Mouse (Mus musculus) heart, adult 11 months (tissue): ENCODE measurements around the gene Ncapd2.

Source experiments
- DNase-seq: peaks from one replicate; pipeline ENCODE4 v3.0.0; 2022

The Ncapd2 gene

GRCm38 (mm10) chr6:125191332-125192015, at the start of gene Ncapd2, which contains the start of gene Mrpl51:
TSS of gene Ncapd2 (minus strand) at chr6:125191701.
TSS of gene Mrpl51 (plus strand) at chr6:125191801.
- peak; percentile 100 for DNase-seq

GRCm38 (mm10) chr6:125240617-125241016, 49.1 kb upstream of the Ncapd2 start:
- no peak for DNase-seq

DNA sequence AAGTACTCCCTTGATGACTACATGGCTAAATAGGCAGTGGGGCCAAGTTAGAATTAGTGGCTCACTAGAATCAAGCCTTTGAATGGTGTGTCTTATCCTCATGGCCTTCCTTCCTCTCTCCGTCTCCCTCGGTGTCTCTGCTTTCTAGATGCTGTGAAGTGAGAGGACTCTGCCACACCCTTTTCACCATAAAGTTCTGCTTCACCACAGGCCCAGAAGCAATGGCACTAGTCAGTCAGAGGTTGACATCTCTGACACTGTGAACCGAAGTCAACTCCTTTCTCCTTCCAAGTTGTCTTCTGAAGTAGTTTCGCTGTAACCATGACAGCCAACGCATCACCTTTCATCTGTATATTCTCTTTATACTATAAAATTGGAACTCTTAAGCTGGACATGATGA, 48.0 kb upstream of the Ncapd2 start:
- DNase-seq, result no peak

GRCm38 (mm10) chr6:125238396-125238795, 46.9 kb upstream of the Ncapd2 start:
- no peak for DNase-seq

- DNase-seq, result no peak
Measured at GRCm38 (mm10) chr6:125237421-125237820, 45.9 kb upstream of the Ncapd2 start.

GRCm38 (mm10) chr6:125236782-125237181, 45.3 kb upstream of the Ncapd2 start, which contains the start of gene Cd27:
TSS of gene Cd27 (minus strand) at chr6:125237010.
- DNase-seq, result no peak

GRCm38 (mm10) chr6:125236341-125236740, 44.8 kb upstream of the Ncapd2 start:
- no peak for DNase-seq

DNA sequence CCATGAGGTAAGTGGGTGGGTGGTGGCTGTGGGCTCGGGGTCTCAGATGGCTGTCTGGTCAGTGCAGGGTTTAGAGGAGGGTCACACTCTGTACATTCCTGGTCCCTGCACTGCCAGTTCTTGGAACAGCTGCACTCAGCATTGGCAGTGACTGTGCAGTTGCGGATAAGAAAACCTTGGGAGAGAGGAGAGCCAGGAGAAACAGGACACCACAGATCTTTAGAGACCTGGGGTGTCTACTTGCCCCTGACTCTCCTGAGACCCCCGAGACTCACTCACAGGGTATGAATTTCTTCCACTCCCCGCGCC, 43.0 kb upstream of the Ncapd2 start:
- no peak for DNase-seq

- DNase-seq, result peak; percentile 94
Measured at GRCm38 (mm10) chr6:125233816-125234519, 42.5 kb upstream of the Ncapd2 start.

GRCm38 (mm10) chr6:125232516-125232915, 41.0 kb upstream of the Ncapd2 start:
- no peak for DNase-seq

GRCm38 (mm10) chr6:125232045-125232437, 40.5 kb upstream of the Ncapd2 start:
- DNase-seq, result no peak

DNA sequence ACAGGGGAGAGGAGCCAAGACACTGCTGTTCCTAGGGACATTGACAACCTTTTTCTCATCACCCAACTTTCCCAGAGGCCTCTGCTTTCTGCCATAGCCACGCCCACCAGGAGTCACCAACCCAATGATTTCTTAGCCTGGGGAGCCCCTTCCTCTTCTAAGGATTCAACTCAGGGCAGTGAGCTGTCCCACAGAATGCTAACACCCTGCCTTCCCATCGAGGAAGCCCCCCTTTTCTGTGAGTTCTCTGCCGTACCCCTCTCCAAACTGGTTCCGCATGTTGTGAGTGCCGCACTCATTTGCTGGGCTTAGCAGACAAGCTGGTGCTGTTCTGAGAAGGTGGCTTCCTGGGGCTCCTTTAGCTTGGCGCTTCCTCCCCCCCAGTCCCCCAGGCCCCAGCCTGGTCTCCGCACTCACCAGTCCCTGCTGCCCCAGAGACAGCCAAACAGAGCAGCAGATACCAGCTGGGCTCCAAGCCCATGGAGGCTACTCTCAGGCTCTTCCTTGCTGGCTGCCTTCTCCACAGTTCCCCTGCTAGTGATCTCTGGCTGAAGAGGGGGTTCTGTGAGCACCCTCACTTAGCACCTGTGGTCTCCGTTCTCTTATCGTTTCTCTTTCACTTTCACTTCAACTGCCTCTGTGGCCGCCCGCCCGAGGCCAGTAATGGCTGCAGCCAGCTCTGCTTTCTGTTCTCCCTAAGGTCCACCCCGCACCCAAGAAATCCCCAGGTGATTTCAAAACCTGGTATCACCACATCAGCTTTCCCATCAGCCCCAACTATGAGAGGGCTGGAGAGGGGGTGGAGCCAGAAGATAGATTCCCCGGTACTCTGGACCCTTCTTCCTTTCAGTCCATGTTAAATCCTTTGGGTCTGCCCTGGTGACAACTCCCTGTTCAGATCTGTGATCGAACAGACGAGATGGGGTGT, 39.9 kb upstream of the Ncapd2 start, which contains the start of gene Tapbpl:
Gene Tapbpl, minus strand, starts transcription at position 744 of the 928 bp plus-strand sequence.
- peak; percentile 98 for DNase-seq

DNA sequence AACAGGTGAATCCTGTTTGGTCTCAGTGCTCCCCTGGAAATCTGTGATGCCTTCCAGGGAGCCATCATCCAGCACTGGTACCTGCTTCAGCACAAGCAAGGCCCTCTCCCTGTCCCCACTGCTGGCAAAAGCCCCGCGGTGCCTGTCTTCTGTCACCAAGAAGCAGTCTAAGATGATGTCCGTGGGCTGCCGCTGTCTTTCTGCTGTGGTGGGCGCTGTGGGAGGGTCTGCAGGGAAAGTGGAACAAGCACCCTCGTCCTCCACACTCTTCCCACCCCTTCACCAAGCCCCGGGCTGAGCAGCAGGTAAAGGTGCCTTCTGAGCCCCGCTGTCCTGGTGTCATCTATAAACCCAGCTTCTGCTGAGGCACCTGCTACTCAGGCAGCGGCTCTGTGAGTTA, 39.1 kb upstream of the Ncapd2 start:
- DNase-seq, result no peak

GRCm38 (mm10) chr6:125225518-125226115, 34.1 kb upstream of the Ncapd2 start:
- peak; percentile 78 for DNase-seq

GRCm38 (mm10) chr6:125222577-125222976, 31.1 kb upstream of the Ncapd2 start:
- DNase-seq, result peak; percentile 73

DNA sequence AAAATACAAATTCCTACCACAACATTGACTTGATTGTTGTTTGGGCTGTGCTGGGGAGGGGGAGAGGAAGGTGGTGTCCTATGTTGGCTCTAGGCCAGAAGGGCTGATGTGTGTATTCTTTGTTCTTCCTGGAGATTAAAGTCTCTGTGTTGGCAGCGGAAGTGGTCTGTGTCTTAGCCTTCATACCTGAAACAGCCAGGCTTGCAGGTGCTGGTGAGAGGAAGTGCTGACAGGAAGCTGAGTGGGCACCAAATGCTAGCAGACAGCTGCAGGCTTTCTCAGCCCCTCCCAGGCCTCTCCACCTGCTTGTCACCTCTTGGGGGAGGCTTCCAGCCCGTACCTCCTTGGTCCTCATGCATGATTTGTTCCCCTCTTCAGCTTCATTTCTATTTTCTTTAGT, 30.6 kb upstream of the Ncapd2 start:
- DNase-seq, result peak; percentile 91

DNA sequence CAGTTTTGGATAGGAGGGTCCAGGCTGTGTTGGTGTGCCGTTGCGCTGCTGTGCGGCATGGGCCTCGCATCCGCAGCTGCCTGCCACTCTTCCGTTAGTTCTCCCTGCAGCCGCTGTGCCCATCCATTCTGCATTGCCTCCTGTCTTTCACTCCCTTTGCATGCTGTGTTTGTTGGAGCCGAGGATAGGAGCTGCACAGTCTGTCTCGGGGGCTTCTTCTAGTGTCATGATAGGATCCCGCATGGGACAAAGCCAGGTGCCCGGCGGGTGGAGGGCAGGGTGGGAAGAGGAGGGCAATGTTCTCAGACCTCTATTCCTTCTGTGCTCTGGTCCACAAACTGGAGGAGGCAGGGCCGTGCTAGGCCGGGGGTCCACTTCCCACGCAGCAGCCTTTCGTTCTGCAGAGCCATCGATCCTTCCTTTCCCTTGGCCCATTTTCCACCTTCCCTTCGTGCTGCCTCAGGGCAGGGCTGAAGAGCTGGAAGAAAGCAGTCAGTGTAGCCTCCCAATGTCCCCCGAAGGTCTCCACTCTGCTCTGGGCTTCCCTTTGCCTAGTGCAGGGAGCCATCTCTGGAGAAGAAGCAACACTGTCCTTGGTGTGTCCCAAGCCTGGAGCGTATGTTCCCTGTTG, 29.7 kb upstream of the Ncapd2 start:
- DNase-seq, result peak; percentile 83

- no peak for DNase-seq
Measured at GRCm38 (mm10) chr6:125218963-125219362, 27.5 kb upstream of the Ncapd2 start.

GRCm38 (mm10) chr6:125217899-125218298, 26.4 kb upstream of the Ncapd2 start:
- no peak for DNase-seq

DNA sequence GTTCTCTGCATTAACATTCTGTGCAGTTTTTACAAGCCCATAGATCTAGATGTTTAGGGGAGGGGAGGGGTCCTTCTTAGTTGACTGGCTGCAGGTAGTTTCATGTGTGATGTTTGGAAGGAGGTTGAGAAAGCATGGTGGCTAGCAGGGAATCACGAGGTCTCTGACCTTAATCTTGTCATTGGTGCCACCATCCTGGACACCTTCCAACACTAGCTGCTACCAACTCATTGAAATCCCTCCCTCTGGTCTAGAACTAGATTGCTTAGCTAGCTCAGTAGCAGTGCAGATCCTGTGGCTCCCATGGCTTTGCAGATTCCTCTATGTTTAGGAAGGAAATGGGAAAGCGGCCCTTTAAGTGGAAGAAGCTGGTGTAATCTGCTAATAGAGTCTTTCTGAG, 25.4 kb upstream of the Ncapd2 start:
- DNase-seq, result no peak

GRCm38 (mm10) chr6:125215148-125215954, 23.9 kb upstream of the Ncapd2 start, which contains the start of gene Vamp1:
TSS of gene Vamp1 (plus strand) at chr6:125215551.
- peak; percentile 100 for DNase-seq
